Mouse (Mus musculus) heart, embryonic 12.5 days (tissue): ENCODE results near the gene Cdk5r1. TPM values are rescaled to one million over a fixed set of nuclear protein-coding genes. Genes with fewer than 3 reads are reported as not detected.
A peak's percentile ranks its signal among the peaks of the same experiment; 100 is the strongest.

ENCODE experiments used
- ATAC-seq: fragments of 200-750 bp; cut with Nextera tagmentation; 2 replicates; pipeline ENCODE4 v1.8.0; 2017; ENCODE audit warnings: moderate TSS enrichment, moderate library complexity; ENCODE audit not compliant: insufficient number of reproducible peaks, low FRiP score
- H3K27ac ChIP-seq: fragments of 300-500 bp; sonication (generic); 2 replicates; pipeline ENCODE4 v1.5.1; 2016; ENCODE audit warnings: mild to moderate bottlenecking, moderate library complexity; ENCODE audit not compliant: poor library complexity, severe bottlenecking
- H3K27me3 ChIP-seq: fragments of 300-500 bp; sonication (generic); replicated peaks from 2 replicates; pipeline ENCODE4 v1.6.1; 2016; ENCODE audit warnings: mild to moderate bottlenecking, moderate library complexity
- H3K36me3 ChIP-seq: fragments of 300-500 bp; sonication (generic); 2 replicates; pipeline ENCODE4 v1.6.1; 2016; ENCODE audit warnings: mild to moderate bottlenecking, moderate library complexity
- H3K4me1 ChIP-seq: fragments of 300-500 bp; sonication (generic); replicated peaks from 2 replicates; pipeline ENCODE4 v1.6.1; 2016; ENCODE audit warnings: mild to moderate bottlenecking
- H3K4me2 ChIP-seq: fragments of 300-500 bp; sonication (generic); 2 replicates; pipeline ENCODE4 v1.6.1; 2016; ENCODE audit warnings: mild to moderate bottlenecking, moderate library complexity
- H3K4me3 ChIP-seq: fragments of 300-500 bp; sonication (generic); 2 replicates; pipeline ENCODE4 v1.5.1; 2016; ENCODE audit warnings: mild to moderate bottlenecking
- H3K9ac ChIP-seq: fragments of 300-500 bp; sonication (generic); 2 replicates; pipeline ENCODE4 v1.6.1; 2016; ENCODE audit warnings: mild to moderate bottlenecking, moderate library complexity
- H3K9me3 ChIP-seq: fragments of 300-500 bp; sonication (generic); replicated peaks from 2 replicates; pipeline ENCODE4 v1.6.1; 2016; ENCODE audit warnings: mild to moderate bottlenecking, moderate library complexity
- WGBS: fragments of 180-500 bp; shearing (Covaris S2); methylation state at CpG from one replicate; pipeline ENCODE4 v1.1.7; 2016; 5-methylcytosine and 5-hydroxymethylcytosine counted together
- polyA plus RNA-seq: library from polyadenylated mRNA; unstranded; fragments of >200 nt; fragmentation: Nextera tagmentation; extraction: Ambion mirVana; gene quantifications from 2 replicates; pipeline ENCODE4 v1.2.1, GENCODE M21; 2016

Cdk5r1 gene
- polyA plus RNA-seq, 1 experiment from 2014 or later, result 0.56 TPM

DNA sequence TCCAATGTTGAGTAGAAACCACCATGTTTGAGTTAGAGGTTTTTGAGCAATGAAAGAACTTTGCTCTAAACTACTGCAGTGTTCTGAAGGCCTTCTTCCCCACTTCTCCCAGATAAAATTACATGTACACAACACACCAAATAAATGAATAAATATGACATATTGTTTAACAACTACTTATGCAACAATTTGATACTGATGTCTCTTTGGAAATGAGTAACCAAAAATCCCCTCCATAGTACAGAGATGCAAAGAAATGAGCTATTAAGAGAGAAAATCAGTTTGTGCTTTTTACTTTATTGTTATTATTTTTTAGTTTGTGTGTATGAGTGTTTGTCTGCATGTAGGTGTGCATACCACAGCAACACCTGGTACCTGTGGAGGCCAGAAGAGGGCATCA is 29.7 kb downstream of the Cdk5r1 start:
- H3K9ac ChIP-seq, result no peak overlapping the region
- no peak overlapping the region for H3K27ac ChIP-seq
- H3K9me3 ChIP-seq, result no peaks in the 10 kb centered on the region
- H3K4me2 ChIP-seq, result no peak overlapping the region
- H3K36me3 ChIP-seq, result no peaks in the 10 kb centered on the region
- no peaks in the 10 kb centered on the region for H3K27me3 ChIP-seq
- H3K4me3 ChIP-seq, result no peak overlapping the region
- no peak for ATAC-seq
- peaks cover 31% of the 10 kb centered on the region for H3K4me1 ChIP-seq

DNA sequence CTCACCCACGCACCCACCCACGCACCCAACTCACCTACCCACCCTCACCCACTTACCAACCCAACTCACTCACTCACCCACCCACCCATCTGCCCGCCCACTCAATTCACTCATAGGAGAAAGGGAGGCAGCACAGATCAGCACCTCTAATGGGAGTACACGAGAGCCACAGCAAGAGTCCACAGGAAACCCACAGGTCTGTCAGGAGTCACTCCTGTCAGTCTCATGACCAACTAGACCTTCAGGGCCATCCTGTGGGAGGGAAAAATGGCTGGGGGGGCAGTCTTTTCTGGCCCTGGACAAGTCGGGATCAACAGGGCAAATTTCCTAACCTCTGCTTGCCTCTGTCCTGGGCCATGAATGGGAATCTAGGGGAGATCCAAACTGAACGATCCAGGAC is 31.0 kb downstream of the Cdk5r1 start:
- H3K9me3 ChIP-seq, result no peaks in the 10 kb centered on the region
- H3K9ac ChIP-seq, result no peak overlapping the region
- H3K4me1 ChIP-seq, result peaks cover 31% of the 10 kb centered on the region
- H3K4me3 ChIP-seq, result no peak overlapping the region
- ATAC-seq, result no peak
- H3K36me3 ChIP-seq, result no peaks in the 10 kb centered on the region
- H3K4me2 ChIP-seq, result no peak overlapping the region
- no peak overlapping the region for H3K27ac ChIP-seq
- no peaks in the 10 kb centered on the region for H3K27me3 ChIP-seq
- 80% methylated on average over 6 of the region's 6 CpGs for WGBS

GRCm38 (mm10) chr11:80508361-80509175 is 31.7 kb downstream of the Cdk5r1 start:
- 18% methylated on average over 19 of the region's 19 CpGs for WGBS
- Histone ChIP-seq H3K4me3 (peak overlapping the region; percentile 1; the same call in 1 of the 2 replicates), H3K9ac (0 out of 2 replicates have a peak overlapping the region, but pooled peaks have one; percentile 19)

DNA sequence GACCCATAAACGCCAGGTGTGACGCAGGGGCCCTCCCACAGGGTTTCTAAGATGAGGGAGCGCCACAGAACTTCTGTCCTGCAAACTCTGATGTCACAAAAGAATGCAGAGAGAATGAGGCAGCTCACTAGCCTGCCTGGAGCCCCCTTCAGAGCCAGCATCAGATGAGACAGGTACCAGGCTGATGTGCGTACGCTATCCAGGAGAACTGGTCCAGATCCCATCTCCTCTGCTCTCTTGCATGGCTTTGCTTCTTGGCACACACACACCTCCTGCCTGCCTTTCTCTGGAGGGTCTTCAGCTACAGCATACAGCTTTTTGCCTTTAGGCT is 32.3 kb downstream of the Cdk5r1 start:
- ATAC-seq, result no peak
- no peaks in the 10 kb centered on the region for H3K9me3 ChIP-seq
- peak overlapping the region; percentile 1; the same call in 1 of the 2 replicates for H3K4me3 ChIP-seq
- WGBS, result 53% methylated on average over 5 of the region's 5 CpGs
- 0 out of 2 replicates have a peak overlapping the region, but pooled peaks have one; percentile 19 for H3K9ac ChIP-seq
- H3K27me3 ChIP-seq, result no peaks in the 10 kb centered on the region
- H3K4me2 ChIP-seq, result peak overlapping the region; percentile 59
- H3K4me1 ChIP-seq, result peaks cover 27% of the 10 kb centered on the region
- peak overlapping the region; percentile 83 for H3K27ac ChIP-seq
- no peaks in the 10 kb centered on the region for H3K36me3 ChIP-seq

More at GRCm38 (mm10) chr11:80508361-80509175, 31.7 kb downstream of the Cdk5r1 start:
- Histone ChIP-seq H3K9me3 (no peaks in the 10 kb centered on the region), H3K4me1 (peaks cover 31% of the 10 kb centered on the region), H3K4me2 (peak overlapping the region; percentile 59), H3K36me3 (no peaks in the 10 kb centered on the region), H3K27ac (peak overlapping the region; percentile 83), H3K27me3 (no peaks in the 10 kb centered on the region)
- ATAC-seq, result no peak

DNA sequence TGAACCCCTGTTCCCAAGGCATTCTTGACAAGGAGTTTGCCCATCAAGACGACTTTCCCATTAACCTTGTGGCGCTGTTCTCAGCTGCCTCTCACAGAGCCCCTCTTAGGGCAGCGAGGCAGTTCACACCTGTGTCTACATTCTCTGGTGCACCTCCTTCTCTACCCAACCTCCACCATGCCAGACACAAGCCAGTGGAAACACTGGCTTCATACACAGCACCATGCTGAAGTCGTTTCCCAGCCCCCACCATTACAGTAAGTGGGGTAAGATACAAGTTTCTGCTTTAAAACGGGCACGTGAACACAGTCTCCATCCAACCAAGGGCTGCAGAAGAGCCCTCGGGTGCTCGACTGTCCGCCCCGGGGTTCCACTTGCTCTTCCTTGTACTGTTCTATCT is 33.3 kb downstream of the Cdk5r1 start:
- Histone ChIP-seq H3K4me3 (no peak overlapping the region), H3K9me3 (no peaks in the 10 kb centered on the region), H3K36me3 (no peaks in the 10 kb centered on the region), H3K9ac (no peak overlapping the region), H3K4me1 (peaks cover 21% of the 10 kb centered on the region), H3K4me2 (no peak overlapping the region), H3K27ac (no peak overlapping the region), H3K27me3 (no peaks in the 10 kb centered on the region)
- ATAC-seq, result no peak
- WGBS, result 79% methylated on average over 10 of the region's 10 CpGs

- 85% methylated on average over 19 of the region's 19 CpGs for WGBS
Observed at GRCm38 (mm10) chr11:80512313-80513056, 35.7 kb downstream of the Cdk5r1 start.

DNA sequence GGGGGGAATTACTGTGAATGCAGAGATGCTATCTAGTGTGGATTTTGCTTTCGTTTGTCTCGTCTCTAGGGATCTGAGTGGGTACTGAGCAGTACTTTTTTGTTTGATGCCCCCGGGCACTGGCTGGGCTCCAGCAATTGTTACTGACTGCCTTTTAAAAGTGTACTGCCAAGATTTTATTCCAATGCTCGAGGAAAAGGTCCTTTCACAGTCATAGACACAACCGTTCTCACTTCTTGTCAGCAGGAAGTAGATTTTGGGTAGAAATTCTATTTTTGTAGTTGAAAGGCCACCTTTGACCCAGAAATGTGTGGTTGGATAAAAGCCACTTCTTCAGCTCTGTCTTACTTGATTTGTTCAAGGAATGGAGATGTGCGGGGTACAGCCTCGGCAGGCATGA is 37.0 kb downstream of the Cdk5r1 start:
- no peak overlapping the region for H3K27ac ChIP-seq
- H3K9ac ChIP-seq, result no peak overlapping the region
- H3K4me2 ChIP-seq, result no peak overlapping the region
- WGBS, result 66% methylated on average over 7 of the region's 7 CpGs
- H3K36me3 ChIP-seq, result no peaks in the 10 kb centered on the region
- H3K4me3 ChIP-seq, result no peak overlapping the region
- peaks cover 16% of the 10 kb centered on the region for H3K4me1 ChIP-seq
- H3K9me3 ChIP-seq, result no peaks in the 10 kb centered on the region
- H3K27me3 ChIP-seq, result no peaks in the 10 kb centered on the region
- no peak for ATAC-seq

More at GRCm38 (mm10) chr11:80512313-80513056, 35.7 kb downstream of the Cdk5r1 start:
- Histone ChIP-seq H3K27ac (no peak overlapping the region), H3K4me3 (no peak overlapping the region), H3K27me3 (no peaks in the 10 kb centered on the region), H3K4me2 (no peak overlapping the region), H3K36me3 (no peaks in the 10 kb centered on the region), H3K9me3 (no peaks in the 10 kb centered on the region), H3K9ac (no peak overlapping the region), H3K4me1 (peaks cover 15% of the 10 kb centered on the region)
- no peak for ATAC-seq

- no peak overlapping the region for H3K27ac ChIP-seq
- WGBS, result 64% methylated on average over 1 of the region's 1 CpGs
- H3K36me3 ChIP-seq, result no peaks in the 10 kb centered on the region
- H3K4me1 ChIP-seq, result peaks cover 20% of the 10 kb centered on the region
- no peaks in the 10 kb centered on the region for H3K9me3 ChIP-seq
- ATAC-seq, result no peak
- no peak overlapping the region for H3K4me3 ChIP-seq
- H3K9ac ChIP-seq, result no peak overlapping the region
- no peaks in the 10 kb centered on the region for H3K27me3 ChIP-seq
- H3K4me2 ChIP-seq, result no peak overlapping the region
Observed at GRCm38 (mm10) chr11:80515346-80515745, 38.5 kb downstream of the Cdk5r1 start.

- no peak overlapping the region for H3K4me3 ChIP-seq
- no peak overlapping the region for H3K4me2 ChIP-seq
- no peak for ATAC-seq
- H3K4me1 ChIP-seq, result peaks cover 20% of the 10 kb centered on the region
- H3K36me3 ChIP-seq, result no peaks in the 10 kb centered on the region
- no peak overlapping the region for H3K27ac ChIP-seq
- no peak overlapping the region for H3K9ac ChIP-seq
- H3K9me3 ChIP-seq, result no peaks in the 10 kb centered on the region
- 79% methylated on average over 8 of the region's 8 CpGs for WGBS
- H3K27me3 ChIP-seq, result no peaks in the 10 kb centered on the region
Observed at GRCm38 (mm10) chr11:80515895-80516294, 39.1 kb downstream of the Cdk5r1 start.

DNA sequence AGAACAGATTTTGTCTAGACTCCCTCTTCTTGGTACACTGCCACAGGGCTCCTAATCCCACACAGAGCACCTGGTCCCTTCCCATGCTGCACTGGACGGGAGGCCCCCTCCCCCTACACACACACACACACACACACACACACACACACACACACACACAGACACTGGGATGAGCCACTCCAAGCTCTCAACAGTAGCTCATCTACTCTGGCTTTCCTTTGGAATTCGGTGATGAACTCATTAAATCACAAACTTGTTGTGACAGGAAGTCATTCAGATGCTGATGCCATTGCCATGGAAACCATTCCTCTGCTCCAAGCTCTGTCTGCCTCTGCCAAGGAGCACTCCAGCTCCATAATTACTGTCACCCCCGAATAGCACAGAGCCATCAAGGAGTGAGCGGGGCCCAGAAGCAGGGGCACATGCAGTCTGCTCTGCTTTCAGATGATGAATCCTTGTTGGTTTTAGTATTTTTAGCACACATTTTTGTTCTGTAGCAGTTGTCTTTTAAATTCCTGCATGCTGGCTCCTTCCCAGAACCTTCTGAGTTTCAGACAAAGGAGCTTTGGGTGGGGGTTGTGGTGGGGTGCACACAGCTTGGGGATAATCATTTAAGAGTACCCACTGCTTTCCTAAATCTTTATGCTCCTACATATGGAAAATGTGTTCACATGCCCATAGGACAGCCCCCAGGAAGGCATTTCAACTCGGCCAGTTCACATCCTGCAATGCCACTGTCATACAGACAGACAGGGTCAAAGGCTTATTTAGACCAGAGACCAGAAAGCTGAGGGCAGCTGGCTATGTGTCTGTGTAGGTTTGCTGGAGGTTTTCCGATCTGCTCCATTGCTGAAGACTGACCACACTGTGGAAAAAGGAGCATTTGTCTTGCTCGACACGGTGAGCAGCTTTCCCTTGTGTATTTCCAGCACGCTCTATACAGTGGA is 41.9 kb downstream of the Cdk5r1 start:
- Histone ChIP-seq H3K27me3 (no peaks in the 10 kb centered on the region), H3K4me2 (no peak overlapping the region), H3K9ac (no peak overlapping the region), H3K36me3 (no peaks in the 10 kb centered on the region), H3K4me1 (peaks cover 30% of the 10 kb centered on the region), H3K9me3 (no peaks in the 10 kb centered on the region), H3K4me3 (no peak overlapping the region), H3K27ac (no peak overlapping the region)
- no peak for ATAC-seq
- WGBS, result 47% methylated on average over 9 of the region's 9 CpGs

- H3K9ac ChIP-seq, result no peak overlapping the region
- ATAC-seq, result no peak
- H3K4me3 ChIP-seq, result no peak overlapping the region
- H3K9me3 ChIP-seq, result no peaks in the 10 kb centered on the region
- no peak overlapping the region for H3K27ac ChIP-seq
- WGBS, result 60% methylated on average over 2 of the region's 2 CpGs
- H3K4me1 ChIP-seq, result peaks cover 25% of the 10 kb centered on the region
- H3K27me3 ChIP-seq, result no peaks in the 10 kb centered on the region
- H3K36me3 ChIP-seq, result no peaks in the 10 kb centered on the region
- no peak overlapping the region for H3K4me2 ChIP-seq
Observed at GRCm38 (mm10) chr11:80521148-80521547, 44.3 kb downstream of the Cdk5r1 start.
